Mouse (Mus musculus): Measurements from ENCODE around the gene Eif2a.

DNA sequence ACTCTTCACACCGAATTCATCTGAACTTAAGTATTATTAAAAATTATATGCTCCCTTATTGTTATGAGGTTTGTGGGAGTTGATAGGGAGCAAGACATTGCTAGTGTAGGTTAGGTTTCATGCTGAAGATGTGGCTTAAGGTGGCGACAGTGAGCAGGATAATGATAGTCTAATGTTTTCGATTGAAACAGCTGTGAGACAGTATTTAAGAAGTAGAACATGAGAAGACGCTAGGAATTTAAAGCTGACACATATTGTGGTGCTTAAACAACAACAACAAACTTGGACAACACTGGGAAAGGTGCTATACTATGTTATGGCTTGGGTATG lies 752 bp downstream of the Eif2a start:
- TF ChIP-seq POLR2A (IDR thresholded peaks at IDR 0.05; ENCODE audit: control insufficient read depth, extremely low read depth, insufficient read depth, low read length, poor library complexity) (no peak), CTCF (IDR thresholded peaks at IDR 0.05; ENCODE audit: borderline replicate concordance, control insufficient read depth, extremely low read depth, insufficient read depth, low read length, poor library complexity) (no peak)
